Mouse (Mus musculus) embryonic facial prominence, embryonic 14.5 days (tissue): ENCODE measurements at regions not wholly inside any gene's neighbourhood (a gene's known extent, or its start where the extent isn't known, plus 50 kb on each side); places are given as distances from the start of the nearest gene placed in this dataset.
A peak's percentile ranks its signal among the peaks of the same experiment; 100 is the strongest.

Source experiments
- ATAC-seq: fragments of 200-750 bp; cut with Nextera tagmentation; 2 replicates; pipeline ENCODE4 v1.8.0; 2017; ENCODE audit warnings: low read depth, moderate number of reproducible peaks, moderate TSS enrichment
- DNase-seq: peaks from one replicate; pipeline ENCODE4 v3.0.0-alpha.2; 2015; ENCODE audit warnings: low spot score
- H3K27ac ChIP-seq: fragments of 300-500 bp; sonication (generic); replicated peaks from 2 replicates; pipeline ENCODE4 v1.5.1; 2014; ENCODE audit warnings: low read depth, mild to moderate bottlenecking, low read length, moderate library complexity
- H3K27me3 ChIP-seq: fragments of 300-500 bp; sonication (generic); replicated peaks from 2 replicates; pipeline ENCODE4 v1.6.1; 2014; ENCODE audit warnings: low read length; ENCODE audit not compliant: control insufficient read depth, insufficient read depth
- H3K36me3 ChIP-seq: fragments of 300-500 bp; sonication (generic); 2 replicates; pipeline ENCODE4 v1.6.1; 2014; ENCODE audit warnings: low read length, mixed read lengths; ENCODE audit not compliant: control insufficient read depth, insufficient read depth
- H3K4me1 ChIP-seq: fragments of 300-500 bp; sonication (generic); 2 replicates; pipeline ENCODE4 v1.6.1; 2014; ENCODE audit warnings: antibody characterized with exemption, low read length; ENCODE audit not compliant: control insufficient read depth, insufficient read depth
- H3K4me2 ChIP-seq: fragments of 300-500 bp; sonication (generic); 2 replicates; pipeline ENCODE4 v1.6.1; 2014; ENCODE audit warnings: low read depth, mild to moderate bottlenecking, low read length, moderate library complexity, mixed read lengths
- H3K4me3 ChIP-seq: fragments of 300-500 bp; sonication (generic); 2 replicates; pipeline ENCODE4 v1.5.1; 2014; ENCODE audit warnings: low read depth, mild to moderate bottlenecking, low read length
- H3K9ac ChIP-seq: fragments of 300-500 bp; sonication (generic); 2 replicates; pipeline ENCODE4 v1.6.1; 2014; ENCODE audit warnings: low read depth, mild to moderate bottlenecking, low read length, moderate library complexity, mixed read lengths
- H3K9me3 ChIP-seq: fragments of 300-500 bp; sonication (generic); 2 replicates; pipeline ENCODE4 v1.6.1; 2016; ENCODE audit warnings: low read length; ENCODE audit not compliant: control insufficient read depth
- WGBS: fragments of 180-500 bp; shearing (Covaris S2); extraction: QIAGEN DNeasy Blood & Tissue Kit; methylation state at CpG from one replicate; pipeline ENCODE4 v1.1.7; 2014; 5-methylcytosine and 5-hydroxymethylcytosine counted together

DNA sequence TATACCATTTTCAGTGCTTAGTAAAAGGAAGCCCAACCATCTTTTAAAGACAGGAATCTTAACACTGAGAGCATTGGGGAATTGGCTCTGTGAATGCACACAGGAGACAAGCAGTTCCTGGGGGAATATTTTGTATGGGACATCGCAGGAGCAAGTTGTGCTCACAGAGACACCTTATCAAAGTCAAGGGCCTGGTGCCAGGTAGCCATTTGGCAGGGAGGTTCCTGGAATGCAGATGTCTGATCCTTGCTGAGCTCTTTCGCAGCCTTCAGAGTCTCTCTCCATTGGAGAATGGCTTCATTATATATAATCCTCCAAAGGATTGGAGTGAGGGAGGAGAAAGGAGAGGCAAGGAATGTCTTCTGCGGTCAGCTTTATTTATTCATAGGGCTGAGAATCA, 62.6 kb upstream of the Dock1 start:
- Histone ChIP-seq H3K9ac (no peak overlapping the region), H3K27ac (no peak overlapping the region), H3K4me3 (no peak overlapping the region), H3K27me3 (no peaks in the 10 kb centered on the region), H3K4me2 (no peak overlapping the region), H3K4me1 (peaks cover 23% of the 10 kb centered on the region), H3K9me3 (no peaks in the 10 kb centered on the region), H3K36me3 (no peaks in the 10 kb centered on the region)
- DNase-seq (no peak), ATAC-seq (no peak)
- WGBS, result 54% methylated on average over 3 of the region's 3 CpGs

DNA sequence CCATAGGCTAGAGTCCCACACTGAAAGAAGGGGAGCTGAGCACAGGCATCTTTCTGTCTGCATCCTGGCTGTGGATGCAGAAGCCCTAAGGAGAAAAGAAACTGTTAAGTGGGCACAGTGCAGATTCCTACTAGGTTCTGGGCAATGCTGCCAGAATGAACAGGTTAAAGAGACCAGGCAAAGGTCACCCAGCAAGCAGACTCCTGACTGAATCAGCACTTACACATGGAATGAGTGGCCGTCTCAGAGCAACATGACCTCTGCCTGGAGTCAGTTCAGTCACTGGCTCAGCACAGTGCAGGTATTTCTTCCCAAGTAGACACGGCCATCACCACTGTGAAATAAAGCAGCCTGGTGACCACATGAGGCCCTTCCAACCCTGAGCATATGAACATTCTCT, 60.3 kb upstream of the Dock1 start:
- no peaks in the 10 kb centered on the region for H3K9me3 ChIP-seq
- H3K4me1 ChIP-seq, result peaks cover 23% of the 10 kb centered on the region
- H3K4me2 ChIP-seq, result no peak overlapping the region
- H3K9ac ChIP-seq, result no peak overlapping the region
- H3K27ac ChIP-seq, result no peak overlapping the region
- H3K27me3 ChIP-seq, result no peaks in the 10 kb centered on the region
- no peak overlapping the region for H3K4me3 ChIP-seq
- no peak for ATAC-seq
- no peaks in the 10 kb centered on the region for H3K36me3 ChIP-seq
- no peak for DNase-seq
- 46% methylated on average over 2 of the region's 2 CpGs for WGBS

DNA sequence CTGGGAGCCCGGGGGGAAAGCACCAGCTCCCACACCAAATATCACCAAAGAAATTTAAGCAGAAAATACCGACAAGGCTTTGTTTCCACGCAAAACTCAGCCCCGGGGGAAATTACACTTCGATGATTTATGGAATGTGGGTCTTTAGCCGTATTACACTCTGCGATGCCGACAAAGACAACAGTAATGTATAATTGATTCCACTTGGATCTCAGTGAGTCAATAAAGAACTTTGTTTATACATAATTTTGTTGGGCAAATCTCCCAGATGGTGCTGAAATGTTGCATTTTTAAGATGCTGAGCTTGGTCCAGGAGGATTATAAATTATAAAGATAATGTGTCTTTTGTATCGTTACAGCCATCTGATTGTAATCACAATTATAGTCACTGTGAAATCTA, 59.1 kb upstream of the Dock1 start:
- DNase-seq, result peak; percentile 75
- H3K27ac ChIP-seq, result no peak overlapping the region; the same call in 1 of the 2 replicates
- WGBS, result 21% methylated on average over 9 of the region's 9 CpGs

DNA sequence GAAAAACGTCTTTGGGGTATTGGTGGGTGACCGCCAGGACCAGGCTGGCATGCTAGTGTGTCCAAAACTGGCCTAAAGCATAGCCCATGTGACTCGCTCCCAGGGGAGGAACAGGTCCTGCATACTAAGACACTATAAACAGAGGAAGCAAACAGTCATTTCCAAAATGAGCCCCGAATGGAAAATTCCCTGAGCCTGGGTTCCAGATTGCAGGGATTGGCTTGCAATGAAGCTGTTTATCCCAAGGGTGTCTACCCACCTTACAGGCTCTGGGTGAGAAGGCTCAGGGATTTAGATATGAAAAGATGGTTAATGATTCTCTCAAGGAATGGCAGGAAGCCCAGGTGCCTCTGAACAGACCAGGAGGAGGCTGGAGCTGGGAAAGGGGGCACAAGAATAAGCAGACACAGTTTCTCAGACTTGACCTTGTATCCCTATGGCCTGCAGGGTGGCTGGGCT, 58.2 kb upstream of the Dock1 start:
- Histone ChIP-seq H3K9me3 (no peaks in the 10 kb centered on the region), H3K36me3 (no peaks in the 10 kb centered on the region), H3K9ac (no peak overlapping the region), H3K27me3 (no peaks in the 10 kb centered on the region), H3K27ac (no peak overlapping the region), H3K4me1 (peaks cover 23% of the 10 kb centered on the region), H3K4me3 (no peak overlapping the region), H3K4me2 (no peak overlapping the region)
- peak; percentile 9 for DNase-seq
- no peak for ATAC-seq
- 67% methylated on average over 4 of the region's 4 CpGs for WGBS

More for the DNA sequence above, 59.1 kb upstream of the Dock1 start:
- Histone ChIP-seq H3K36me3 (no peaks in the 10 kb centered on the region), H3K4me3 (no peak overlapping the region), H3K9ac (no peak overlapping the region), H3K4me1 (peaks cover 23% of the 10 kb centered on the region), H3K4me2 (no peak overlapping the region), H3K27me3 (no peaks in the 10 kb centered on the region), H3K9me3 (no peaks in the 10 kb centered on the region)
- ATAC-seq, result no peak

DNA sequence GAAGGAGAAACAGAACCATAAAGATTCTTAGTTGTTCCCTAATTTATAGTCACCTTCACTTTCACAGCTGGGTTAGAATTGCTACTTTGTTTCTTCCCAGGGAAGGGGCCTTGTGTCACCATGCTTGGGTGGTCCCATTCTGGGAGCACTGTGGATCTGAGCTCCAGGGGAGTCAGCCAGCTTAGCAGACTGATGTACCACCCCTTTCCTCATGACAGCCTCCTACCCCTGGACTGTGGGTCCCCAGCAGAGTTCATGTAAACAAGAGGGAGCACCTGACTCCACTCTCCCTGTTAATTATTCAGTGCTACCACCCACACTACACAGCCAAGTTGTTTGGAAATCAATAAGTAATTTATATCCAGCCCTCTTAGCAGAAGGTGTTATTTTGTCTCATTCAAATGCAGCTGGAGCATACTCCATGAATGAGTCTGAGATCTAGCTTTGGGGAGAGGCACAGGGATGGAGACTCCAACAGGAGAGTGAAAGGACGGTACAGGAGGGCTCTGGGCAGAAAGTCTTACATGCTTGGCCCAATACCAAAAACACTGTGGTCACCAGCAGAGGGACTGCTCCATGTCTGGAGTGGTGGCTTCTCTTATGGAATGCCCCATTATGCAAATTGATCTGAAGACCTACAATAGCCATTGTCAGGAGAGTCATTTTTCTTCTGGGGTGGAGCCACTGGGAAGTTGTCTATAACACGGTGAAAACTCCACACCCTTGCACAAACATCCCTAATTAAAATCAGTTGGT, 51.1 kb upstream of the Dock1 start:
- Histone ChIP-seq H3K36me3 (no peaks in the 10 kb centered on the region), H3K4me1 (no peaks in the 10 kb centered on the region), H3K9me3 (no peaks in the 10 kb centered on the region), H3K4me2 (no peak overlapping the region), H3K27ac (no peak overlapping the region), H3K27me3 (no peaks in the 10 kb centered on the region), H3K9ac (no peak overlapping the region), H3K4me3 (no peak overlapping the region)
- DNase-seq (no peak), ATAC-seq (no peak)
- WGBS, result 33% methylated on average over 2 of the region's 2 CpGs

DNA sequence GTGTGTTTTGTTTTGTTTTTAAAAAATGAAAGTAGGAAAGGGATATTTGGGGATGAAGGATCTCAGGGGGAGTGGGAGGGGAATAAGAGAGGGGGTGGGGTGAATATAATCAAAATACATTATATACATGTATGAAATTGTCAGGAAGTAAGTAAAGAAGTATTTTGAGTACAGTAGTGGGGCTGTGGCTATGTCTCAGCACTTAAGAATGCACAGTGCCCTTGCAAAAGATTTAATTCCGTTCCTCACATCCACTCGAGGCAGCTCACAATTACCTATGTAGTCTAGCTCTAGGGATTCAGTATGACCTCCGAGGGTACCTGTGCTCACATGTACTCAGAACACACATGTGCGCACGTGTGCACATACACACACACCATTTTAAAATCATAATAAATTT, 50.4 kb upstream of the Dock1 start:
- Histone ChIP-seq H3K9me3 (no peaks in the 10 kb centered on the region), H3K4me1 (no peaks in the 10 kb centered on the region), H3K4me2 (no peak overlapping the region), H3K27ac (no peak overlapping the region), H3K4me3 (no peak overlapping the region), H3K36me3 (no peaks in the 10 kb centered on the region), H3K9ac (no peak overlapping the region), H3K27me3 (no peaks in the 10 kb centered on the region)
- ATAC-seq, result no peak
- no peak for DNase-seq
- 72% methylated on average over 5 of the region's 5 CpGs for WGBS
